Mouse (Mus musculus) adrenal gland, postnatal 14 days (tissue): ENCODE measurements at regions not wholly inside any gene's neighbourhood (a gene's known extent, or its start where the extent isn't known, plus 50 kb on each side); places are given as distances from the start of the nearest gene placed in this dataset.
A peak's percentile ranks its signal among the peaks of the same experiment; 100 is the strongest.

Experiments used
- DNase-seq: peaks from one replicate; pipeline ENCODE4 v3.0.0; 2021; ENCODE audit warnings: mixed read lengths

GRCm38 (mm10) chr10:101117158-101117557 lies 526.9 kb downstream of the 1700017N19Rik start:
- no peak for DNase-seq

GRCm38 (mm10) chr10:101120209-101120608 lies 529.9 kb downstream of the 1700017N19Rik start:
- no peak for DNase-seq

GRCm38 (mm10) chr10:101167085-101167484 lies 514.2 kb upstream of the Mgat4c start:
- no peak for DNase-seq

GRCm38 (mm10) chr10:101171826-101172225 lies 509.5 kb upstream of the Mgat4c start:
- no peak for DNase-seq

- peak; percentile 21 for DNase-seq
These were observed 492.1 kb upstream of the Mgat4c start for GRCm38 (mm10) chr10:101189233-101189632.
